Mouse (Mus musculus) layer of hippocampus, postnatal 14 days (tissue): ENCODE data around the gene Spag9. TPM values are rescaled to one million over a fixed set of nuclear protein-coding genes. Genes with fewer than 3 reads are reported as not detected.

ENCODE experiments used
- DNase-seq, 2 experiments: peaks; one replicate each; pipeline ENCODE4 v3.0.0; 2021 to 2022; ENCODE audit warnings: low spot score in 2 of 2, mixed read lengths in 1 of 2
- total RNA-seq, 2 experiments: library from RNA; stranded (reverse); gene quantifications; 2 replicates each; pipeline ENCODE4 v1.2.3; 2021

Spag9 gene
- total RNA-seq, 2 experiments from 2014 or later, result 218 to 238 TPM

GRCm38 (mm10) chr11:94129261-94130059, 133.6 kb downstream of the Spag9 start:
- peak; percentile 71 to 81 for DNase-seq

GRCm38 (mm10) chr11:94130118-94131095, 134.5 kb downstream of the Spag9 start:
- no peak for DNase-seq

GRCm38 (mm10) chr11:94133344-94133955, 137.6 kb downstream of the Spag9 start:
- DNase-seq, result peak; percentile 73 to 77

- DNase-seq, result peak in 1 of 2 experiments; percentile 64
These were observed 138.4 kb downstream of the Spag9 start for GRCm38 (mm10) chr11:94134076-94134838.

- DNase-seq, result no peak
These were observed 139.7 kb downstream of the Spag9 start for GRCm38 (mm10) chr11:94135581-94136001.

- no peak for DNase-seq
These were observed 140.8 kb downstream of the Spag9 start for GRCm38 (mm10) chr11:94136656-94137055.

GRCm38 (mm10) chr11:94137326-94138061, 141.6 kb downstream of the Spag9 start:
- DNase-seq, result no peak

- DNase-seq, result no peak
These were observed 142.7 kb downstream of the Spag9 start for GRCm38 (mm10) chr11:94138411-94139231.

GRCm38 (mm10) chr11:94139232-94139620, 143.3 kb downstream of the Spag9 start:
- no peak for DNase-seq

GRCm38 (mm10) chr11:94140540-94140939, 144.6 kb downstream of the Spag9 start:
- DNase-seq, result no peak

- DNase-seq, result no peak
These were observed 145.7 kb downstream of the Spag9 start for GRCm38 (mm10) chr11:94141564-94141963.

- no peak for DNase-seq
These were observed 147.4 kb downstream of the Spag9 start for GRCm38 (mm10) chr11:94143336-94143735.

GRCm38 (mm10) chr11:94144771-94145539, 149.1 kb downstream of the Spag9 start:
- DNase-seq, result peak; percentile 83 to 89

GRCm38 (mm10) chr11:94146049-94146605, 150.2 kb downstream of the Spag9 start:
- DNase-seq, result no peak

- DNase-seq, result no peak
These were observed 151.0 kb downstream of the Spag9 start for GRCm38 (mm10) chr11:94146733-94147485.

- no peak for DNase-seq
These were observed 152.3 kb downstream of the Spag9 start for GRCm38 (mm10) chr11:94148105-94148696.
